Mouse (Mus musculus): ENCODE results near the gene Pafah1b1. TPM values are rescaled to one million over a fixed set of nuclear protein-coding genes. Genes with fewer than 3 reads are reported as not detected.

Pafah1b1 gene
- polyA plus RNA-seq (2014; fragmentation: Nextera tagmentation; extraction: Ambion mirVana): 96.8 and 102 TPM in 2 replicates

GRCm38 (mm10) chr11:74724235-74724791 lies at the start of gene Pafah1b1:
Pafah1b1 (minus strand) TSS chr11:74724670.
- Histone ChIP-seq H3K9me3 (replicated peaks; ENCODE audit: control insufficient read depth, low read length) (no peaks in the 10 kb centered on the region), H3K27ac (replicated peaks; ENCODE audit: low read depth, low read length) (peak within 1 kb of the TSS; percentile 98), H3K27me3 (ENCODE audit: control insufficient read depth, insufficient read depth, low read length) (no peaks in the 10 kb centered on the region), H3K4me2 (ENCODE audit: low read depth, low read length) (peak within 1 kb of the TSS; percentile 66), H3K9ac (replicated peaks; ENCODE audit: low read length) (peak within 1 kb of the TSS; percentile 89), H3K4me3 (ENCODE audit: low read depth, low read length) (peak within 1 kb of the TSS; percentile 81), H3K4me1 (ENCODE audit: control insufficient read depth, insufficient read depth, low read length) (peaks cover 2% of the 10 kb centered on the region; the same call in 1 of the 2 replicates), H3K36me3 (replicated peaks; ENCODE audit: control insufficient read depth, insufficient read depth, low read depth, low read length) (no peaks in the 10 kb centered on the region)
- ATAC-seq (replicated peaks; ENCODE audit: insufficient number of reproducible peaks, low FRiP score, low TSS enrichment, low read depth) (peak; percentile 98), DNase-seq (ENCODE audit: low spot score) (peak; percentile 95)
- WGBS: under 1% methylated on average over 28 of the region's 56 CpGs

- no peaks in the 10 kb centered on the region for H3K9me3 ChIP-seq (replicated peaks; ENCODE audit: control insufficient read depth, low read length)
- DNase-seq (ENCODE audit: low spot score) (no peak), ATAC-seq (replicated peaks; ENCODE audit: insufficient number of reproducible peaks, low FRiP score, low TSS enrichment, low read depth) (no peak)
- H3K36me3 ChIP-seq (replicated peaks; ENCODE audit: control insufficient read depth, insufficient read depth, low read depth, low read length): no peaks in the 10 kb centered on the region; the same call in 1 of the 2 replicates
- H3K27ac ChIP-seq (replicated peaks; ENCODE audit: low read depth, low read length): no peak overlapping the region
- H3K9ac ChIP-seq (replicated peaks; ENCODE audit: low read length): no peak overlapping the region
- no peak overlapping the region for H3K4me2 ChIP-seq (ENCODE audit: low read depth, low read length)
- no peak overlapping the region for H3K4me3 ChIP-seq (ENCODE audit: low read depth, low read length)
- H3K27me3 ChIP-seq (ENCODE audit: control insufficient read depth, insufficient read depth, low read length): no peaks in the 10 kb centered on the region
- no peaks in the 10 kb centered on the region for H3K4me1 ChIP-seq (ENCODE audit: control insufficient read depth, insufficient read depth, low read length)
- 84% methylated on average over 2 of the region's 2 CpGs for WGBS
Measured at GRCm38 (mm10) chr11:74772386-74772785, 47.9 kb upstream of the Pafah1b1 start.

- Histone ChIP-seq H3K4me2 (ENCODE audit: low read depth, low read length) (peak overlapping the region; percentile 73), H3K27me3 (ENCODE audit: control insufficient read depth, insufficient read depth, low read length) (no peaks in the 10 kb centered on the region), H3K27ac (replicated peaks; ENCODE audit: low read depth, low read length) (no peak overlapping the region), H3K4me3 (ENCODE audit: low read depth, low read length) (peak overlapping the region; percentile 87), H3K9me3 (replicated peaks; ENCODE audit: control insufficient read depth, low read length) (no peaks in the 10 kb centered on the region), H3K36me3 (replicated peaks; ENCODE audit: control insufficient read depth, insufficient read depth, low read depth, low read length) (no peaks in the 10 kb centered on the region; the same call in 1 of the 2 replicates), H3K9ac (replicated peaks; ENCODE audit: low read length) (no peak overlapping the region), H3K4me1 (ENCODE audit: control insufficient read depth, insufficient read depth, low read length) (no peaks in the 10 kb centered on the region)
- DNase-seq (ENCODE audit: low spot score) (no peak), ATAC-seq (replicated peaks; ENCODE audit: insufficient number of reproducible peaks, low FRiP score, low TSS enrichment, low read depth) (no peak)
- 62% methylated on average over 4 of the region's 4 CpGs for WGBS
Measured at GRCm38 (mm10) chr11:74771650-74772049, 47.2 kb upstream of the Pafah1b1 start.

GRCm38 (mm10) chr11:74771234-74771633 lies 46.8 kb upstream of the Pafah1b1 start:
- no peak for ATAC-seq (replicated peaks; ENCODE audit: insufficient number of reproducible peaks, low FRiP score, low TSS enrichment, low read depth)
- Histone ChIP-seq H3K4me3 (ENCODE audit: low read depth, low read length) (peak overlapping the region; percentile 87), H3K4me2 (ENCODE audit: low read depth, low read length) (peak overlapping the region; percentile 73), H3K9ac (replicated peaks; ENCODE audit: low read length) (peak overlapping the region; percentile 83), H3K27ac (replicated peaks; ENCODE audit: low read depth, low read length) (peak overlapping the region; percentile 86), H3K27me3 (ENCODE audit: control insufficient read depth, insufficient read depth, low read length) (no peaks in the 10 kb centered on the region), H3K36me3 (replicated peaks; ENCODE audit: control insufficient read depth, insufficient read depth, low read depth, low read length) (no peaks in the 10 kb centered on the region; the same call in 1 of the 2 replicates), H3K4me1 (ENCODE audit: control insufficient read depth, insufficient read depth, low read length) (no peaks in the 10 kb centered on the region), H3K9me3 (replicated peaks; ENCODE audit: control insufficient read depth, low read length) (no peaks in the 10 kb centered on the region)
- 11% methylated on average over 8 of the region's 8 CpGs for WGBS
- no peak for DNase-seq (ENCODE audit: low spot score)

DNA sequence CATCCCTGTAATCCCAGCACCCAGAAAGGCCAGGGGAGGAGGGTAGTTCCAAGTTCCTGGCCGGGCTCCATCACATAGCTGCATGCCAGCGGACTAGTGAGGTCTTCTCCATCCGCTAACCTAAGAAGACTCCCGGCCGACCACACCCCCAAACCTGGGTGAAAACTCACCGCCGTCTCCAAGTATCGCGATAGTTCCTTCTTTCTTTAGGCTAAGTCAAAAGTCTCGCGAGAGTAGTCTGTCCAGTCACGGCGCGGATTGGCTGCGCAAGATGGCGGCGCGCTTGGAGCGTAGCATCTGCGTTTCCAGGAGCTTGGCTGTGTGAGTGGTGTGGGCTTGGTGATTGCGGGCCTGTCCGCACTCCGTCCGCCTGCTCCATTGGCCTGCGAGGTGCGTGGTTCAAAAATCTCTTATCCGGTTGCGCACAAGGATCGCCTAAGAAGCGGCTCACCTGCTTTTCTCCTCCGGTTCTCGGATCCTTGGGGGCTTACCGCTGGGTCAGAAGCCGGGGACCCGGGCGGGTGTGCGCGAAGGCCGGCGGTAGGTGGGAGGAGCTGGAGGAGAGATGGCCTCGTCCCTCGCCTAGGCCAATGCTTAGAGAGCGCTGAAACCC lies 46.2 kb upstream of the Pafah1b1 start, which contains the start of gene Mettl16:
Gene Mettl16 (plus strand): TSS at position 236 of the 613 bp plus-strand sequence.
- peak within 1 kb of the TSS; percentile 73 for H3K4me2 ChIP-seq (ENCODE audit: low read depth, low read length)
- no peaks in the 10 kb centered on the region; the same call in 1 of the 2 replicates for H3K36me3 ChIP-seq (replicated peaks; ENCODE audit: control insufficient read depth, insufficient read depth, low read depth, low read length)
- H3K27ac ChIP-seq (replicated peaks; ENCODE audit: low read depth, low read length): peak within 1 kb of the TSS; percentile 86
- peak within 1 kb of the TSS; percentile 83 for H3K9ac ChIP-seq (replicated peaks; ENCODE audit: low read length)
- H3K9me3 ChIP-seq (replicated peaks; ENCODE audit: control insufficient read depth, low read length): no peaks in the 10 kb centered on the region
- DNase-seq (ENCODE audit: low spot score) (peak; percentile 99), ATAC-seq (replicated peaks; ENCODE audit: insufficient number of reproducible peaks, low FRiP score, low TSS enrichment, low read depth) (peak; percentile 96)
- no peaks in the 10 kb centered on the region for H3K4me1 ChIP-seq (ENCODE audit: control insufficient read depth, insufficient read depth, low read length)
- H3K27me3 ChIP-seq (ENCODE audit: control insufficient read depth, insufficient read depth, low read length): no peaks in the 10 kb centered on the region
- under 1% methylated on average over 43 of the region's 43 CpGs for WGBS
- H3K4me3 ChIP-seq (ENCODE audit: low read depth, low read length): peak within 1 kb of the TSS; percentile 87

GRCm38 (mm10) chr11:74770037-74770436 lies 45.6 kb upstream of the Pafah1b1 start:
- Histone ChIP-seq H3K4me3 (ENCODE audit: low read depth, low read length) (peak overlapping the region; percentile 87), H3K36me3 (replicated peaks; ENCODE audit: control insufficient read depth, insufficient read depth, low read depth, low read length) (no peaks in the 10 kb centered on the region; the same call in 1 of the 2 replicates), H3K27ac (replicated peaks; ENCODE audit: low read depth, low read length) (no peak overlapping the region), H3K9me3 (replicated peaks; ENCODE audit: control insufficient read depth, low read length) (no peaks in the 10 kb centered on the region), H3K9ac (replicated peaks; ENCODE audit: low read length) (peak overlapping the region; percentile 83), H3K4me1 (ENCODE audit: control insufficient read depth, insufficient read depth, low read length) (no peaks in the 10 kb centered on the region), H3K4me2 (ENCODE audit: low read depth, low read length) (peak overlapping the region; percentile 56), H3K27me3 (ENCODE audit: control insufficient read depth, insufficient read depth, low read length) (no peaks in the 10 kb centered on the region)
- ATAC-seq (replicated peaks; ENCODE audit: insufficient number of reproducible peaks, low FRiP score, low TSS enrichment, low read depth) (no peak), DNase-seq (ENCODE audit: low spot score) (no peak)
- WGBS: 76% methylated on average over 9 of the region's 9 CpGs

- DNase-seq (ENCODE audit: low spot score) (peak; percentile 61), ATAC-seq (replicated peaks; ENCODE audit: insufficient number of reproducible peaks, low FRiP score, low TSS enrichment, low read depth) (no peak)
- 36% methylated on average over 6 of the region's 6 CpGs for WGBS
- no peak overlapping the region for H3K27ac ChIP-seq (replicated peaks; ENCODE audit: low read depth, low read length)
- no peaks in the 10 kb centered on the region for H3K4me1 ChIP-seq (ENCODE audit: control insufficient read depth, insufficient read depth, low read length)
- H3K4me3 ChIP-seq (ENCODE audit: low read depth, low read length): no peak overlapping the region
- H3K4me2 ChIP-seq (ENCODE audit: low read depth, low read length): no peak overlapping the region
- H3K36me3 ChIP-seq (replicated peaks; ENCODE audit: control insufficient read depth, insufficient read depth, low read depth, low read length): no peaks in the 10 kb centered on the region
- H3K9me3 ChIP-seq (replicated peaks; ENCODE audit: control insufficient read depth, low read length): no peaks in the 10 kb centered on the region
- H3K9ac ChIP-seq (replicated peaks; ENCODE audit: low read length): no peak overlapping the region
- no peaks in the 10 kb centered on the region for H3K27me3 ChIP-seq (ENCODE audit: control insufficient read depth, insufficient read depth, low read length)
Measured at GRCm38 (mm10) chr11:74768045-74768444, 43.6 kb upstream of the Pafah1b1 start.

DNA sequence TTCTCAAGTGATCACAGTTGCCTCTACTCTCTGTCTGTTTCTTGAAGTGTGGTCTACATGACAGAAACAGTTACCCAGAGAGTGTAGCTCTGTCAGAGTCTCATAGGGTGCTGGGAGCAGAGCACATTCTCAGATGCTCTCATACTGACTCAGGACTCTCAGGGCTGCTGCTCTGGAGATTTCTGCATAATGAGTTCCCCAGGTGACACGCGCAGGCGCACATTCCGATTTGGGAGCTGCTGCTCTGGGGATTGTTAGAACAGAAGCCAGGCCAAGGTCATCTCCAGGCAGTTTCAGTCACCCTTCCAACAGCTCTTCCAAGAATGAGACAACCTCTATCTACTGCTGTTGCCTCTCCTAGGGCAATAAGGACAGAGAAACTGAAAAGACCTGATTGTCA lies 43.0 kb upstream of the Pafah1b1 start:
- 90% methylated on average over 4 of the region's 4 CpGs for WGBS
- Histone ChIP-seq H3K27me3 (ENCODE audit: control insufficient read depth, insufficient read depth, low read length) (no peaks in the 10 kb centered on the region), H3K9ac (replicated peaks; ENCODE audit: low read length) (no peak overlapping the region), H3K4me1 (ENCODE audit: control insufficient read depth, insufficient read depth, low read length) (no peaks in the 10 kb centered on the region), H3K4me2 (ENCODE audit: low read depth, low read length) (no peak overlapping the region), H3K4me3 (ENCODE audit: low read depth, low read length) (no peak overlapping the region), H3K27ac (replicated peaks; ENCODE audit: low read depth, low read length) (no peak overlapping the region), H3K9me3 (replicated peaks; ENCODE audit: control insufficient read depth, low read length) (no peaks in the 10 kb centered on the region), H3K36me3 (replicated peaks; ENCODE audit: control insufficient read depth, insufficient read depth, low read depth, low read length) (no peaks in the 10 kb centered on the region)
- DNase-seq (ENCODE audit: low spot score): no peak
- ATAC-seq (replicated peaks; ENCODE audit: insufficient number of reproducible peaks, low FRiP score, low TSS enrichment, low read depth): no peak
